ENCODE assay signal across 15 mouse cellular contexts in genomic region chr5:122604894-122605293, GRCm38 (mm10).
"Had no signal": no experiment of that assay in that cellular context is flagged by ENCODE, and none has a peak within 500 bp of the region (broad histone marks: within the 10 kb centered on the region; RNA-seq: fewer than 3 reads in every experiment).

No protein-coding gene starts in this region.

- H3K4me3 ChIP-seq: midbrain, embryonic 10.5 days; midbrain, embryonic 12.5 days; neural tube, embryonic 12.5 days; stomach, embryonic 15.5 days had no signal

- H3K27ac ChIP-seq: midbrain, embryonic 10.5 days; midbrain, embryonic 12.5 days; neural tube, embryonic 12.5 days; stomach, embryonic 15.5 days; stomach, postnatal 0 days had no signal

- H3K9me3 ChIP-seq: midbrain, embryonic 10.5 days; midbrain, embryonic 12.5 days; neural tube, embryonic 12.5 days; stomach, embryonic 15.5 days had no signal

- H3K4me1 ChIP-seq: midbrain, embryonic 10.5 days; midbrain, embryonic 12.5 days; neural tube, embryonic 12.5 days had no signal

- DNase-seq: lung, adult 18-20 months; lung, embryonic 14.5 days; lung, postnatal 10 days; lung, postnatal 4 days; midbrain, embryonic 14.5 days; right cerebral cortex, postnatal 14 days; thymus, adult 2 months; thymus, postnatal 25 days; thymus, postnatal 4 days had no signal

- H3K9ac ChIP-seq: lung, embryonic 14.5 days; midbrain, embryonic 12.5 days; neural tube, embryonic 12.5 days; stomach, embryonic 15.5 days had no signal

- H3K27me3 ChIP-seq: midbrain, embryonic 12.5 days; neural tube, embryonic 12.5 days; stomach, embryonic 15.5 days had no signal

- ATAC-seq: midbrain, embryonic 16.5 days had no signal

- H3K4me2 ChIP-seq: lung, embryonic 14.5 days; midbrain, embryonic 12.5 days; neural tube, embryonic 12.5 days; stomach, embryonic 15.5 days had no signal
